Mouse (Mus musculus) neural tube, embryonic 11.5 days (tissue): Measurements from ENCODE around the gene Defb46. TPM values are rescaled to one million over a fixed set of nuclear protein-coding genes. Genes with fewer than 3 reads are reported as not detected.

Experiments
- ATAC-seq: fragments of 200-750 bp; cut with Nextera tagmentation; 2 replicates; pipeline ENCODE4 v1.8.0; 2017; ENCODE audit warnings: moderate number of reproducible peaks, mild to moderate bottlenecking, moderate TSS enrichment, moderate library complexity; ENCODE audit not compliant: insufficient read depth, low FRiP score, low TSS enrichment
- DNase-seq: peaks from one replicate; pipeline ENCODE4 v3.0.0-alpha.2; 2015; ENCODE audit warnings: low spot score
- H3K27ac ChIP-seq: fragments of 300-500 bp; sonication (generic); 2 replicates; pipeline ENCODE4 v1.5.1; 2014; ENCODE audit warnings: low read depth, mild to moderate bottlenecking, low read length
- H3K27me3 ChIP-seq: fragments of 300-500 bp; sonication (generic); 2 replicates; pipeline ENCODE4 v1.6.1; 2014; ENCODE audit warnings: mild to moderate bottlenecking, low read length, mixed read lengths; ENCODE audit not compliant: control insufficient read depth, insufficient read depth
- H3K36me3 ChIP-seq: fragments of 300-500 bp; sonication (generic); 2 replicates; pipeline ENCODE4 v1.6.1; 2014; ENCODE audit warnings: mild to moderate bottlenecking, low read length, moderate library complexity, mixed read lengths; ENCODE audit not compliant: control insufficient read depth, insufficient read depth
- H3K4me1 ChIP-seq: fragments of 300-500 bp; sonication (generic); 2 replicates; pipeline ENCODE4 v1.6.1; 2014; ENCODE audit warnings: low read length, mixed read lengths; ENCODE audit not compliant: control insufficient read depth, insufficient read depth
- H3K4me2 ChIP-seq: fragments of 300-500 bp; sonication (generic); 2 replicates; pipeline ENCODE4 v1.6.1; 2014; ENCODE audit warnings: low read depth, mild to moderate bottlenecking, moderate library complexity
- H3K4me3 ChIP-seq: fragments of 300-500 bp; sonication (generic); 2 replicates; pipeline ENCODE4 v1.5.1; 2014; ENCODE audit warnings: low read depth, low read length
- H3K9ac ChIP-seq: fragments of 300-500 bp; sonication (generic); 2 replicates; pipeline ENCODE4 v1.6.1; 2014; ENCODE audit warnings: mild to moderate bottlenecking, low read length
- H3K9me3 ChIP-seq: fragments of 300-500 bp; sonication (generic); 2 replicates; pipeline ENCODE4 v1.6.1; 2016; ENCODE audit warnings: low read length; ENCODE audit not compliant: control insufficient read depth
- WGBS: fragments of 180-500 bp; shearing (Covaris S2); extraction: QIAGEN DNeasy Blood & Tissue Kit; methylation state at CpG from one replicate; pipeline ENCODE4 v1.1.7; 2014; 5-methylcytosine and 5-hydroxymethylcytosine counted together
- polyA plus RNA-seq: library from polyadenylated mRNA; unstranded; fragments of >200 nt; fragmentation: Nextera tagmentation; extraction: Ambion mirVana; gene quantifications from 2 replicates; pipeline ENCODE4 v1.2.1, GENCODE M21; 2014

The Defb46 gene
- polyA plus RNA-seq: not detected in 2 replicates

DNA sequence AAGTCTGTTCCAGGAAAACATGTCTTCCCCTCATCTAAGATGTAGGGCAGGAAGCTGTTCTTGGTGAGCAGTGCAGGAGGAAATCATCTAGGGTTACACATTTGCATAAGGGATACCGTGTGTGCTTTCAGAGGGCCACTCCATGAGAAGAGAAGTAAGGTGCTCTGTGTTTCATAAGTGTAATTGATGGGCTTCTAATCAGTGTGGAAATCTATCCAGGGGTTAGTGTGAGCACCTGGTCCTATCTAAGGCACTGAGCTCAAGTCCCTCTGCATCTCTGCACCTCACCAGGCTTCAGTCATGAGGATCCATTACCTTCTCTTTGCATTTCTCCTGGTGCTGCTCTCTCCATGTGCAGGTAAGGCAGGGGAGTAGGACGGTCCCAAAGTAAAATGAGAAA, at the start of gene Defb46:
Gene Defb46 (plus strand): TSS at position 301 of the 400 bp plus-strand sequence.
- ATAC-seq (no peak), DNase-seq (no peak)
- no peaks in the 10 kb centered on the region for H3K27me3 ChIP-seq
- H3K4me2 ChIP-seq: no peak within 1 kb of the TSS
- no peaks in the 10 kb centered on the region for H3K36me3 ChIP-seq
- no peak within 1 kb of the TSS for H3K9ac ChIP-seq
- 88% methylated on average over 2 of the region's 2 CpGs for WGBS
- 0 out of 2 replicates have a peak, but pooled peaks cover 3% of the 10 kb centered on the region for H3K9me3 ChIP-seq
- H3K4me3 ChIP-seq: no peak within 1 kb of the TSS
- no peak within 1 kb of the TSS for H3K27ac ChIP-seq
- no peaks in the 10 kb centered on the region for H3K4me1 ChIP-seq

DNA sequence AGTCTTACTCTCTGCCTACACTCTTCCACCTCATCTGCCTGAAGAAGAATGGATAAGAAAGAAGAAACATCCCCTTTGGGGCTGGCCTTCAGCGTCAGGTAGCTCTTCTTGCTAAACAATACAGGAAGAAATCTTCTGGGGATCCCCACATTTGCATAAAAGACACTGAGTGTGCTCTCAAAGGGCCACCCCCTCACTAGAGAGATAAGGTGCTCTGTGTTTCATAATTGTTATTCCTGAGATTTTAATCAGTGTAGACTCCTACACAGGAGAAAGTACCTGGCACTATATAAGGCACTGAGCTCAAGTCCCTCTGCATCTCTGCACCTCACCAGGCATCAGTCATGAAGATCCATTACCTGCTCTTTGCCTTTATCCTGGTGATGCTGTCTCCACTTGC, 14.6 kb upstream of the Defb46 start, which contains the start of gene Defb6:
Gene Defb6 (plus strand): TSS at position 318 of the 400 bp plus-strand sequence.
- H3K4me1 ChIP-seq: no peaks in the 10 kb centered on the region
- no peak within 1 kb of the TSS for H3K9ac ChIP-seq
- no peaks in the 10 kb centered on the region for H3K27me3 ChIP-seq
- H3K27ac ChIP-seq: no peak within 1 kb of the TSS
- no peaks in the 10 kb centered on the region; the same call in 1 of the 2 replicates for H3K9me3 ChIP-seq
- 53% methylated on average over 1 of the region's 1 CpGs for WGBS
- ATAC-seq (no peak), DNase-seq (no peak)
- no peak within 1 kb of the TSS for H3K4me3 ChIP-seq
- no peak within 1 kb of the TSS for H3K4me2 ChIP-seq
- no peaks in the 10 kb centered on the region for H3K36me3 ChIP-seq

DNA sequence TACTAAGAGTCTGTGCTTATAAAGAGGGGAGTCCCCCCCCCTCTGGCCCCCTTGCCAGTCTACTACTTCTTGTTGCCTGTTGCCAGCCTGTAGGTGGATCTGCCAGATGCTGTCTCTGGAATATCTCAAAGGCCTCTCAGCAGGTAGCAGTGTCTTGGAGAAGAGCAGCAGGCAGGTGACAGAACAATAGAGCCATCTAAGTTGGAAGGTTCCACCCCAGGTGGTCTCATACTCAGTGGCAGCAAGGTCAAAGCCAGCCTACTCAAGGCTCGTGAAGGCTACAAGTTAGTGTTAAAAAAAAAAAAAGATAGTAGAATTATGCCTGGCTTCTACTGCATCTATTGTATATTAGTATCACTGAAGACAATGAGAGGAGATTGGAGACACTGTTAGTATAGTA, 1.6 kb upstream of the Defb46 start:
- Histone ChIP-seq H3K36me3 (no peaks in the 10 kb centered on the region), H3K27me3 (no peaks in the 10 kb centered on the region), H3K4me2 (no peak overlapping the region), H3K4me1 (no peaks in the 10 kb centered on the region), H3K4me3 (no peak overlapping the region), H3K9me3 (0 out of 2 replicates have a peak, but pooled peaks cover 3% of the 10 kb centered on the region), H3K9ac (no peak overlapping the region), H3K27ac (no peak overlapping the region)
- DNase-seq: no peak
- ATAC-seq: no peak
- WGBS: 63% methylated on average over 1 of the region's 1 CpGs

DNA sequence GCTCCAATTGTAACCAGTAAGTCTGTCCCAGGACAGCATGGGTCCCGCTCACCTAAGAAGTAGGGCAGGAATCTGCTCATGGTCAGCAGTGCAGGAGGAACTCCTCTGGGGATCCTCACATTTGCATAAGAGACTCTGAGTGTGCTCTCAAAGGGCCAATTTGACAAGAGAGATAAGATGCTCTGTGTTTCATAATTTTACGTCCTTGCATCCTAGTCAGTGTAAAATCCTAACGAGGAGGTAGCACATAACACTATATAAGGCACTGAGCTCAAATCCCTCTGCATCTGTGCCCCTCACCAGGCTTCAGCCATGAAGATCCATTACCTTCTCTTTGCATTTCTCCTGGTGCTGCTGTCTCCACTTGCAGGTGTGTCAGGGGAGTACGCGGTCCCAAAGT, 7.6 kb downstream of the Defb46 start, which contains the start of gene Defb5:
Gene Defb5 (plus strand): TSS at position 301 of the 400 bp plus-strand sequence.
- Histone ChIP-seq H3K27me3 (no peaks in the 10 kb centered on the region), H3K9me3 (0 out of 2 replicates have a peak, but pooled peaks cover 1% of the 10 kb centered on the region), H3K4me3 (no peak within 1 kb of the TSS), H3K4me2 (no peak within 1 kb of the TSS), H3K4me1 (no peaks in the 10 kb centered on the region), H3K9ac (no peak within 1 kb of the TSS), H3K27ac (no peak within 1 kb of the TSS), H3K36me3 (no peaks in the 10 kb centered on the region)
- WGBS: 86% methylated on average over 5 of the region's 5 CpGs
- no peak for ATAC-seq
- no peak for DNase-seq

DNA sequence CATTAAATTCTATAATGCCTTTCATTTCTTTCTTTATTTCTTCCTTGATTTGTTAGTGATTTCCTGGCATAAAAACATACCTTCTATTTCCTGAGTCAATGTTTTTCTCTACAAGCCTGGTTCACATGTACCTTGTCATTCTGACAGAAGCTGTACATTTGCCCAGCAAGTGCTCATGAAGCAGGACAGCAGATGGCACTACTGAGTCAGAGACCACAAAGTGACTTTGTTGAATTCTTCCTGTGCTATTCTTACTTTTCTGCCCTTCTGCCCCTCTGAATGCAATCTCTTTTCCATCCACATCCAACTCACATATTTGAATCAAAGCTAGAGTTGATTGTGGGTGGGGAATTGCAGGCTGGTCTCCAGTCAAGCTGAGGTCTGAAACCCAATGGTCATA, 18.4 kb downstream of the Defb46 start:
- H3K9me3 ChIP-seq: peaks cover 3% of the 10 kb centered on the region; the same call in 1 of the 2 replicates
- no peaks in the 10 kb centered on the region for H3K27me3 ChIP-seq
- no peak overlapping the region for H3K4me3 ChIP-seq
- no peak overlapping the region for H3K27ac ChIP-seq
- no peak overlapping the region for H3K9ac ChIP-seq
- no peaks in the 10 kb centered on the region for H3K36me3 ChIP-seq
- no peak for DNase-seq
- ATAC-seq: no peak
- no peaks in the 10 kb centered on the region for H3K4me1 ChIP-seq
- no peak overlapping the region for H3K4me2 ChIP-seq

DNA sequence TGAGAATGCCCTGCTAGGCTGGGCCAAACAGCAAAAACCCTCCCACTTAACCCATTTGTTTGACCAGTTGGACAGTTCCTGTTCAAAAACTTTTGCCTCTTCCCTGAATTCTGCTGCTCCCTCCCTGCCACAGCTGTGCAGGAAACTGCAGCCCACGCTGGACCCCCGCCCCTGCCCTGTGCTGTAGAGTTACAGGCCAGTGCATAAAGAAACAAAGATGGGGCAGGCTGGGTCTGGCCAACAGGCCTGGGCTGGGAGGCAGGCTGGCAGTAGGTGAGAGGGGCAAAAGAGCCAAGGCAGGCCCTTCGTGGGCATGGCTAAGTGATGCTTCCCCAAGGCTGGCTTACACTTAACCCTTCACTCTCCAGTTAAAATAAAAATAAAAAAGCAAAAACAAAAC, 20.0 kb downstream of the Defb46 start:
- no peak overlapping the region for H3K27ac ChIP-seq
- H3K9ac ChIP-seq: no peak overlapping the region
- WGBS: 58% methylated on average over 3 of the region's 3 CpGs
- H3K4me3 ChIP-seq: no peak overlapping the region
- ATAC-seq (no peak), DNase-seq (no peak)
- H3K4me2 ChIP-seq: no peak overlapping the region
- no peaks in the 10 kb centered on the region for H3K27me3 ChIP-seq
- no peaks in the 10 kb centered on the region for H3K36me3 ChIP-seq
- no peaks in the 10 kb centered on the region for H3K4me1 ChIP-seq
- H3K9me3 ChIP-seq: no peaks in the 10 kb centered on the region

Other genes starting within 250 kb of the Defb46 start
- not detected in 2 replicates for gene Defb37, start 248.9 kb upstream of the Defb46 start, polyA plus RNA-seq
- not detected in 2 replicates for gene Defb38, start 213.3 kb upstream of the Defb46 start, polyA plus RNA-seq
- gene Defb39, start 175.1 kb upstream of the Defb46 start, polyA plus RNA-seq: not detected in 2 replicates
- not detected in 2 replicates for gene Defb12, start 125.1 kb upstream of the Defb46 start, polyA plus RNA-seq
- not detected in 2 replicates for gene Defb34, start 116.2 kb upstream of the Defb46 start, polyA plus RNA-seq
- gene Gm45826, start 99.1 kb upstream of the Defb46 start, polyA plus RNA-seq: not detected in 2 replicates
- gene Defb14, start 45.6 kb upstream of the Defb46 start, polyA plus RNA-seq: not detected in 2 replicates
- gene Defb4, start 41.2 kb upstream of the Defb46 start, polyA plus RNA-seq: not detected in 2 replicates
- gene Defb6, start 14.4 kb upstream of the Defb46 start, polyA plus RNA-seq: not detected in 2 replicates
- not detected in 2 replicates for gene Defb5, start 7.7 kb downstream of the Defb46 start, polyA plus RNA-seq
- gene Defb3, start 53.4 kb downstream of the Defb46 start, polyA plus RNA-seq: not detected in 2 replicates
- gene Defb8, start 207.7 kb downstream of the Defb46 start, polyA plus RNA-seq: not detected in 2 replicates